Mouse (Mus musculus): ENCODE data around the gene Wdr54. TPM values are rescaled to one million over a fixed set of nuclear protein-coding genes. Genes with fewer than 3 reads are reported as not detected.
A peak's percentile ranks its signal among the peaks of the same experiment; 100 is the strongest.

The Wdr54 gene
- total RNA-seq (2014; rRNA removed): 11.1 and 13.4 TPM in 2 replicates
- 19.7 and 24.1 TPM in 2 replicates for polyA plus RNA-seq (2015; fragmentation: Nextera tagmentation; extraction: Ambion mirVana)

GRCm38 (mm10) chr6:83156259-83156684 is at the start of gene Wdr54, which contains the start of gene 1700003E16Rik:
Wdr54 (minus strand) TSS chr6:83156397.
1700003E16Rik (plus strand) TSS chr6:83156404.
- peaks cover 8% of the 10 kb centered on the region; the same call in 1 of the 2 replicates for H3K27me3 ChIP-seq (ENCODE audit: insufficient read depth, low read length)
- 0 out of 2 replicates have a peak, but pooled peaks cover 8% of the 10 kb centered on the region for H3K4me1 ChIP-seq (ENCODE audit: insufficient read depth)
- H3K36me3 ChIP-seq (ENCODE audit: insufficient read depth): 0 out of 2 replicates have a peak, but pooled peaks cover 12% of the 10 kb centered on the region
- peak within 1 kb of the TSS; percentile 78 for H3K4me2 ChIP-seq (ENCODE audit: low read depth)
- H3K9ac ChIP-seq: peak within 1 kb of the TSS; percentile 57
- H3K4me3 ChIP-seq (ENCODE audit: low read depth, low read length): peak within 1 kb of the TSS; percentile 58
- TF ChIP-seq CTCF (IDR thresholded peaks at IDR 0.05; ENCODE audit: low read depth): no peak
- peak; percentile 98 for ATAC-seq
- WGBS: 1% methylated on average over 32 of the region's 32 CpGs
- peak; percentile 90 for DNase-seq
- no peaks in the 10 kb centered on the region for H3K9me3 ChIP-seq (ENCODE audit: low read length)
- 0 out of 2 replicates have a peak within 1 kb of the TSS, but pooled peaks have one; percentile 58 for H3K27ac ChIP-seq (ENCODE audit: low read depth, low read length)

GRCm38 (mm10) chr6:83205851-83206250 is 49.7 kb upstream of the Wdr54 start:
- 90% methylated on average over 3 of the region's 3 CpGs for WGBS
- no peaks in the 10 kb centered on the region for H3K4me1 ChIP-seq (ENCODE audit: insufficient read depth)
- no peak overlapping the region for H3K4me3 ChIP-seq (ENCODE audit: low read depth, low read length)
- H3K27ac ChIP-seq (ENCODE audit: low read depth, low read length): no peak overlapping the region
- H3K9ac ChIP-seq: no peak overlapping the region
- peaks cover 6% of the 10 kb centered on the region; the same call in 1 of the 2 replicates for H3K36me3 ChIP-seq (ENCODE audit: insufficient read depth)
- ATAC-seq (no peak), DNase-seq (no peak)
- no peaks in the 10 kb centered on the region for H3K27me3 ChIP-seq (ENCODE audit: insufficient read depth, low read length)
- no peaks in the 10 kb centered on the region for H3K9me3 ChIP-seq (ENCODE audit: low read length)
- TF ChIP-seq CTCF (IDR thresholded peaks at IDR 0.05; ENCODE audit: low read depth): no peak
- H3K4me2 ChIP-seq (ENCODE audit: low read depth): no peak overlapping the region

- Histone ChIP-seq H3K9ac (no peak overlapping the region), H3K4me2 (ENCODE audit: low read depth) (no peak overlapping the region), H3K4me1 (ENCODE audit: insufficient read depth) (no peaks in the 10 kb centered on the region), H3K9me3 (ENCODE audit: low read length) (no peaks in the 10 kb centered on the region), H3K36me3 (ENCODE audit: insufficient read depth) (peaks cover 29% of the 10 kb centered on the region), H3K4me3 (ENCODE audit: low read depth, low read length) (no peak overlapping the region), H3K27ac (ENCODE audit: low read depth, low read length) (no peak overlapping the region), H3K27me3 (ENCODE audit: insufficient read depth, low read length) (no peaks in the 10 kb centered on the region)
- WGBS: 86% methylated on average over 4 of the region's 4 CpGs
- ATAC-seq (no peak), DNase-seq (no peak)
- no peak for TF ChIP-seq CTCF (IDR thresholded peaks at IDR 0.05; ENCODE audit: low read depth)
Observed at GRCm38 (mm10) chr6:83203320-83203719, 47.1 kb upstream of the Wdr54 start.

GRCm38 (mm10) chr6:83197345-83198004 is 41.3 kb upstream of the Wdr54 start:
- Histone ChIP-seq H3K27ac (ENCODE audit: low read depth, low read length) (no peak overlapping the region), H3K4me3 (ENCODE audit: low read depth, low read length) (no peak overlapping the region), H3K4me1 (ENCODE audit: insufficient read depth) (no peaks in the 10 kb centered on the region), H3K4me2 (ENCODE audit: low read depth) (no peak overlapping the region), H3K9ac (no peak overlapping the region), H3K27me3 (ENCODE audit: insufficient read depth, low read length) (no peaks in the 10 kb centered on the region), H3K9me3 (ENCODE audit: low read length) (no peaks in the 10 kb centered on the region), H3K36me3 (ENCODE audit: insufficient read depth) (peaks cover 87% of the 10 kb centered on the region)
- DNase-seq: peak; percentile 69
- ATAC-seq: peak; percentile 66
- 45% methylated on average over 15 of the region's 15 CpGs for WGBS
- peak; percentile 59 for TF ChIP-seq CTCF (IDR thresholded peaks at IDR 0.05; ENCODE audit: low read depth)

GRCm38 (mm10) chr6:83193571-83193970 is 37.4 kb upstream of the Wdr54 start:
- no peak overlapping the region for H3K4me2 ChIP-seq (ENCODE audit: low read depth)
- no peak overlapping the region for H3K27ac ChIP-seq (ENCODE audit: low read depth, low read length)
- H3K27me3 ChIP-seq (ENCODE audit: insufficient read depth, low read length): no peaks in the 10 kb centered on the region
- TF ChIP-seq CTCF (IDR thresholded peaks at IDR 0.05; ENCODE audit: low read depth): no peak
- peaks cover 98% of the 10 kb centered on the region for H3K36me3 ChIP-seq (ENCODE audit: insufficient read depth)
- WGBS: 90% methylated on average over 7 of the region's 7 CpGs
- DNase-seq (no peak), ATAC-seq (no peak)
- no peaks in the 10 kb centered on the region for H3K9me3 ChIP-seq (ENCODE audit: low read length)
- H3K4me3 ChIP-seq (ENCODE audit: low read depth, low read length): no peak overlapping the region
- no peak overlapping the region for H3K9ac ChIP-seq
- H3K4me1 ChIP-seq (ENCODE audit: insufficient read depth): no peaks in the 10 kb centered on the region

GRCm38 (mm10) chr6:83186946-83187345 is 30.7 kb upstream of the Wdr54 start:
- WGBS: 63% methylated on average over 2 of the region's 2 CpGs
- Histone ChIP-seq H3K4me2 (ENCODE audit: low read depth) (peak overlapping the region; percentile 67), H3K9me3 (ENCODE audit: low read length) (no peaks in the 10 kb centered on the region), H3K27ac (ENCODE audit: low read depth, low read length) (no peak overlapping the region), H3K36me3 (ENCODE audit: insufficient read depth) (peaks cover 63% of the 10 kb centered on the region), H3K4me3 (ENCODE audit: low read depth, low read length) (peak overlapping the region; percentile 55), H3K27me3 (ENCODE audit: insufficient read depth, low read length) (no peaks in the 10 kb centered on the region), H3K9ac (peak overlapping the region; percentile 76), H3K4me1 (ENCODE audit: insufficient read depth) (peaks cover 21% of the 10 kb centered on the region)
- ATAC-seq: no peak
- TF ChIP-seq CTCF (IDR thresholded peaks at IDR 0.05; ENCODE audit: low read depth): no peak
- DNase-seq: no peak

Data from forebrain, postnatal 0 days (tissue).